Mouse (Mus musculus): ENCODE results near the gene Gucy2f. TPM values are rescaled to one million over a fixed set of nuclear protein-coding genes. Genes with fewer than 3 reads are reported as not detected.

Gene Gucy2f
- total RNA-seq, 2 experiments from 2014 or later = not detected

Other genes with a start within 250 kb of the Gucy2f start
- 7.5 and 7.9 TPM in 2 replicates for gene Nxt2, start 29.8 kb upstream of the Gucy2f start, total RNA-seq (2015; ENCODE audit: low replicate concordance)
- 3.6 and 4.5 TPM in 2 replicates for gene Nxt2, start 29.8 kb upstream of the Gucy2f start, total RNA-seq (2017; ENCODE audit: low replicate concordance)
- gene Kcne1l, start 109.4 kb upstream of the Gucy2f start, total RNA-seq (2015; ENCODE audit: low replicate concordance) = not detected in 2 replicates
- gene Kcne1l, start 109.4 kb upstream of the Gucy2f start, total RNA-seq (2017; ENCODE audit: low replicate concordance) = not detected in 2 replicates
- 9.6 and 10.7 TPM in 2 replicates for gene Acsl4, start 193.6 kb upstream of the Gucy2f start, total RNA-seq (2015; ENCODE audit: low replicate concordance)
- gene Acsl4, start 193.6 kb upstream of the Gucy2f start, total RNA-seq (2017; ENCODE audit: low replicate concordance) = 13.8 and 15.4 TPM in 2 replicates

Measured in erythroblast, adult 5-6 weeks (primary cell).